Mouse (Mus musculus) liver, embryonic 14.5 days (tissue): ENCODE data around the gene Tmem220. TPM values are rescaled to one million over a fixed set of nuclear protein-coding genes. Genes with fewer than 3 reads are reported as not detected.
A peak's percentile ranks its signal among the peaks of the same experiment; 100 is the strongest.

Source experiments
- ATAC-seq: fragments of 200-750 bp; cut with Nextera tagmentation; 2 replicates; pipeline ENCODE4 v1.8.0; 2017; ENCODE audit warnings: moderate number of reproducible peaks, mild to moderate bottlenecking, moderate library complexity; ENCODE audit not compliant: insufficient read depth
- DNase-seq, 3 experiments: peaks; one replicate each; pipeline ENCODE4 v3.0.0-alpha.2; 2012 to 2013; ENCODE audit warnings: low read depth in 3 of 3, low spot score in 3 of 3
- H3K27ac ChIP-seq: fragments of 300-500 bp; sonication (generic); 2 replicates; pipeline ENCODE4 v1.5.1; 2014; ENCODE audit warnings: moderate library complexity, mild to moderate bottlenecking, control low read depth, inconsistent platforms
- H3K27me3 ChIP-seq: fragments of 300-500 bp; sonication (generic); 2 replicates; pipeline ENCODE4 v1.6.1; 2014; ENCODE audit warnings: mild to moderate bottlenecking, low read length, moderate library complexity; ENCODE audit not compliant: control insufficient read depth, insufficient read depth
- H3K36me3 ChIP-seq: fragments of 300-500 bp; sonication (generic); replicated peaks from 2 replicates; pipeline ENCODE4 v1.6.1; 2014; ENCODE audit warnings: low read depth; ENCODE audit not compliant: control insufficient read depth, insufficient read depth
- H3K4me1 ChIP-seq, 2 experiments: fragments of 200-500 bp in 1 of 2; fragments of 300-500 bp in 1 of 2; sonication (generic) in 1 of 2; replicated peaks; 2 replicates each; pipeline ENCODE4 v1.6.1; 2012 to 2014; ENCODE audit warnings: antibody characterized with exemption in 1 of 2, inconsistent platforms in 1 of 2, low read length in 1 of 2; ENCODE audit not compliant: control insufficient read depth in 2 of 2, insufficient read depth in 2 of 2
- H3K4me2 ChIP-seq: fragments of 300-500 bp; sonication (generic); 2 replicates; pipeline ENCODE4 v1.6.1; 2014; ENCODE audit warnings: low read depth, mild to moderate bottlenecking, control low read depth, moderate library complexity
- H3K4me3 ChIP-seq, 2 experiments: fragments of 200-500 bp in 1 of 2; fragments of 300-500 bp in 1 of 2; sonication (generic) in 1 of 2; 2 replicates each; pipeline ENCODE4 v1.5.1; 2012 to 2014; ENCODE audit warnings: low read depth in 2 of 2, low read length in 2 of 2, mild to moderate bottlenecking in 2 of 2, control low read depth in 1 of 2, inconsistent platforms in 1 of 2, moderate library complexity in 1 of 2; ENCODE audit not compliant: insufficient read depth in 1 of 2
- H3K9ac ChIP-seq: fragments of 300-500 bp; sonication (generic); replicated peaks from 2 replicates; pipeline ENCODE4 v1.6.1; 2014; ENCODE audit warnings: mild to moderate bottlenecking, control low read depth, moderate library complexity
- H3K9me3 ChIP-seq: fragments of 300-500 bp; sonication (generic); 2 replicates; pipeline ENCODE4 v1.6.1; 2016; ENCODE audit warnings: low read length, mixed read lengths; ENCODE audit not compliant: control insufficient read depth
- CTCF ChIP-seq: IDR thresholded peaks from 2 replicates; pipeline ENCODE4 v1.5.1; 2016; ENCODE audit warnings: antibody characterized with exemption, low read depth, control low read depth
- EP300 ChIP-seq: IDR thresholded peaks from 2 replicates; pipeline ENCODE4 v1.6.1; 2016; ENCODE audit warnings: antibody characterized with exemption, low read depth
- WGBS: fragments of 180-500 bp; shearing (Covaris S2); extraction: QIAGEN DNeasy Blood & Tissue Kit; methylation state at CpG from one replicate; pipeline ENCODE4 v1.1.7; 2014; ENCODE audit not compliant: insufficient replicate concordance; 5-methylcytosine and 5-hydroxymethylcytosine counted together
- polyA plus RNA-seq, 2 experiments: library from polyadenylated mRNA; depleted of rRNA in 1 of 2; stranded (reverse) in 1 of 2; unstranded in 1 of 2; fragments of >200 nt; fragmentation: Nextera tagmentation in 1 of 2; extraction: Ambion mirVana in 1 of 2; gene quantifications; 2 replicates each; pipeline versions ENCODE4 v1.2.1 to v1.2.3; 2012 to 2014

Tmem220 gene
- polyA plus RNA-seq, 2 experiments: 0.88 to 1.6 TPM

- Histone ChIP-seq H3K9ac (no peak overlapping the region), H3K4me1 (peaks cover 0 to 11% of the 10 kb centered on the region in 2 experiments; a peak in 3 of 4 replicates), H3K9me3 (no peaks in the 10 kb centered on the region), H3K4me2 (no peak overlapping the region), H3K4me3 (no peak overlapping the region), H3K36me3 (no peaks in the 10 kb centered on the region), H3K27me3 (no peaks in the 10 kb centered on the region), H3K27ac (no peak overlapping the region)
- 64% methylated on average over 5 of the region's 5 CpGs for WGBS
- TF ChIP-seq CTCF (no peak), EP300 (no peak)
- DNase-seq: no peak
- ATAC-seq: no peak
These were observed 22.2 kb downstream of the Tmem220 start for GRCm38 (mm10) chr11:67047199-67047598.

- WGBS: 74% methylated on average over 8 of the region's 8 CpGs
- peaks cover 3 to 11% of the 10 kb centered on the region in 2 experiments for H3K4me1 ChIP-seq
These were observed 23.5 kb downstream of the Tmem220 start for GRCm38 (mm10) chr11:67048496-67048895.

GRCm38 (mm10) chr11:67049256-67049655, 24.3 kb downstream of the Tmem220 start:
- ATAC-seq: no peak
- H3K4me3 ChIP-seq: no peak overlapping the region
- TF ChIP-seq CTCF (peak; percentile 25; the same call in 1 of the 2 replicates), EP300 (no peak)
- no peak overlapping the region for H3K27ac ChIP-seq
- no peak overlapping the region for H3K4me2 ChIP-seq
- no peaks in the 10 kb centered on the region for H3K9me3 ChIP-seq
- H3K27me3 ChIP-seq: no peaks in the 10 kb centered on the region
- H3K9ac ChIP-seq: no peak overlapping the region
- H3K36me3 ChIP-seq: no peaks in the 10 kb centered on the region
- peaks cover 3 to 11% of the 10 kb centered on the region in 2 experiments for H3K4me1 ChIP-seq
- WGBS: 66% methylated on average over 3 of the region's 3 CpGs
- no peak for DNase-seq

More at GRCm38 (mm10) chr11:67048496-67048895, 23.5 kb downstream of the Tmem220 start:
- no peaks in the 10 kb centered on the region for H3K27me3 ChIP-seq
- no peak overlapping the region for H3K4me3 ChIP-seq
- H3K9me3 ChIP-seq: no peaks in the 10 kb centered on the region
- DNase-seq (no peak), ATAC-seq (no peak)
- no peak for TF ChIP-seq CTCF
- no peak for TF ChIP-seq EP300
- no peak overlapping the region for H3K27ac ChIP-seq
- no peak overlapping the region for H3K4me2 ChIP-seq
- no peak overlapping the region for H3K9ac ChIP-seq
- no peaks in the 10 kb centered on the region for H3K36me3 ChIP-seq

- WGBS: 13% methylated on average over 16 of the region's 16 CpGs
- peak overlapping the region; percentile 78 for H3K9ac ChIP-seq
- H3K4me3 ChIP-seq: peak overlapping the region; percentile 80 to 97
- peaks cover 7% of the 10 kb centered on the region for H3K36me3 ChIP-seq
- H3K4me2 ChIP-seq: peak overlapping the region; percentile 88
- DNase-seq: peak in 1 of 3 experiments; percentile 10
- H3K9me3 ChIP-seq: no peaks in the 10 kb centered on the region
- peaks cover 3 to 6% of the 10 kb centered on the region in 2 experiments; a peak in 3 of 4 replicates for H3K4me1 ChIP-seq
- H3K27me3 ChIP-seq: no peaks in the 10 kb centered on the region
- peak; percentile 64 for ATAC-seq
- H3K27ac ChIP-seq: peak overlapping the region; percentile 59
- TF ChIP-seq CTCF: no peak
- TF ChIP-seq EP300: no peak
These were observed 26.8 kb downstream of the Tmem220 start for GRCm38 (mm10) chr11:67051676-67052320.

GRCm38 (mm10) chr11:67052321-67052952, 27.5 kb downstream of the Tmem220 start, which contains the start of the genes Adprm and Sco1:
Gene Adprm (minus strand): TSS chr11:67052594.
Gene Sco1 (plus strand): TSS chr11:67052670.
- H3K4me1 ChIP-seq: peaks cover 3 to 6% of the 10 kb centered on the region in 2 experiments; a peak in 3 of 4 replicates
- H3K4me3 ChIP-seq: peak within 1 kb of the TSS; percentile 80 to 97
- H3K9ac ChIP-seq: peak within 1 kb of the TSS; percentile 78
- H3K9me3 ChIP-seq: no peaks in the 10 kb centered on the region
- TF ChIP-seq EP300 (no peak), CTCF (peak; percentile 75)
- H3K27me3 ChIP-seq: no peaks in the 10 kb centered on the region
- under 1% methylated on average over 49 of the region's 50 CpGs for WGBS
- ATAC-seq (peak; percentile 93), DNase-seq (peak; percentile 78 to 88 (median 84))
- H3K4me2 ChIP-seq: peak within 1 kb of the TSS; percentile 88
- peaks cover 11% of the 10 kb centered on the region for H3K36me3 ChIP-seq
- H3K27ac ChIP-seq: peak within 1 kb of the TSS; percentile 59
